Mouse (Mus musculus): ENCODE data around the gene Cdh23. TPM values are rescaled to one million over a fixed set of nuclear protein-coding genes. Genes with fewer than 3 reads are reported as not detected.
A peak's percentile ranks its signal among the peaks of the same experiment; 100 is the strongest.

The Cdh23 gene
- polyA plus RNA-seq, 1 experiment = 2.1 TPM

DNA sequence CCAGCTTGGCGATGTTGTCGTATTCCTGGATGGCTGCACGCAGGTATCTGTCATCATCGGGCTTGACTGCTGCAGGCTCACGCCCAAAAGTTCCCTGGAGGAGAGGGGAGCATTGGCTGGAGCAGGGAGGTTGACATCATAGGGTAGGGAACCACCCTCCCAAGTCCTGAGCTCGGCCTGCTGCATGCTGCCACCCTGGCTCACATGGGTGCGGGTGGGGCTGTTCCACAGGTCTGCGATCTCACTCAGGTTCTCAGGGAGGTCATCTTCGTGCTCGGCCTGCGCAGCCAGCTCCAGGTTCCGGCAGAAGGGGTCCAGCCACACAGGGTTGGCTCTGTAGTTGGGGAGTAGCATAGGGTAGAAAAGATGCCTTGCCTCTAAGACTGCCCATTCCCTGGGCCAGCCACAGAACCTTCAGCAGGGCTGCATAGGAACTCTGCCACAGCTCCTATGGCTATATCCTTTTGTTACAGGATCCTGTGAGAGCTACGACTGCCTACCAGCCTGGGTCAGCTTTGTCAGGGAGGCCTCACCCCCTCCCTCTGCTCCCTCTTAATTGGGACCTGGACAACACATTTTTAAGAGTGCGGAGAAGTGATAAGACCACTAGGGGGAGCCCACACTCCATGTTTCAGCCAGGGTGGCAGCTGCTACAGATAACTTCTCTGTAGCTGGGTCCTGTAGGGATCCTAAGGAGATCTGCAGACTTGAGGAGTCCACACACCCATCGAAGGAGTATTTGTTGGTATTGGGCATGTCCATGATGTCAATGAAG, 391.2 kb downstream of the Cdh23 start:
- TF ChIP-seq SRF (IDR thresholded peaks at IDR 0.05; ENCODE audit: control insufficient read depth, insufficient read length, low read depth) = no peak
- peak; percentile 60 for TF ChIP-seq POLR2AphosphoS2 (IDR thresholded peaks at IDR 0.05; ENCODE audit: insufficient read length, low read depth)
- Histone ChIP-seq H3K36me3 (ENCODE audit: control insufficient read depth, insufficient read depth) (peaks cover 16% of the 10 kb centered on the region), H3K4me2 (ENCODE audit: low read depth) (no peak overlapping the region), H3K4me3 (no peak overlapping the region), H3K79me2 (ENCODE audit: control insufficient read depth, insufficient read depth) (no peaks in the 10 kb centered on the region), H3ac (ENCODE audit: control insufficient read depth, insufficient read length) (no peak overlapping the region), H3K27me3 (ENCODE audit: control insufficient read depth, insufficient read depth, insufficient read length) (no peaks in the 10 kb centered on the region)

- Histone ChIP-seq H3K27me3 (ENCODE audit: control insufficient read depth, insufficient read depth, insufficient read length) (no peaks in the 10 kb centered on the region), H3ac (ENCODE audit: control insufficient read depth, insufficient read length) (no peak overlapping the region), H3K36me3 (ENCODE audit: control insufficient read depth, insufficient read depth) (peaks cover 25% of the 10 kb centered on the region), H3K79me2 (ENCODE audit: control insufficient read depth, insufficient read depth) (no peaks in the 10 kb centered on the region), H3K4me2 (ENCODE audit: low read depth) (no peak overlapping the region), H3K4me3 (no peak overlapping the region)
- TF ChIP-seq CEBPB (IDR thresholded peaks at IDR 0.05; ENCODE audit: insufficient read depth, poor library complexity, severe bottlenecking) (no peak), USF1 (IDR thresholded peaks at IDR 0.05; ENCODE audit: low read depth) (no peak), POLR2AphosphoS2 (IDR thresholded peaks at IDR 0.05; ENCODE audit: insufficient read length, low read depth) (peak; percentile 76), TCF3 (IDR thresholded peaks at IDR 0.05; ENCODE audit: insufficient read length, low read depth) (no peak), E2F4 (IDR thresholded peaks at IDR 0.05; ENCODE audit: insufficient read depth) (no peak)
These were observed 392.9 kb downstream of the Cdh23 start for GRCm38 (mm10) chr10:60303419-60303818.

GRCm38 (mm10) chr10:60299636-60300035, 396.7 kb downstream of the Cdh23 start:
- Histone ChIP-seq H3K27me3 (ENCODE audit: control insufficient read depth, insufficient read depth, insufficient read length) (no peaks in the 10 kb centered on the region), H3K79me2 (ENCODE audit: control insufficient read depth, insufficient read depth) (no peaks in the 10 kb centered on the region), H3ac (ENCODE audit: control insufficient read depth, insufficient read length) (no peak overlapping the region), H3K36me3 (ENCODE audit: control insufficient read depth, insufficient read depth) (peaks cover 31% of the 10 kb centered on the region), H3K4me3 (no peak overlapping the region), H3K4me2 (ENCODE audit: low read depth) (no peak overlapping the region)
- TF ChIP-seq TCF3 (IDR thresholded peaks at IDR 0.05; ENCODE audit: insufficient read length, low read depth) (no peak), CEBPB (IDR thresholded peaks at IDR 0.05; ENCODE audit: insufficient read depth, poor library complexity, severe bottlenecking) (no peak), SRF (IDR thresholded peaks at IDR 0.05; ENCODE audit: control insufficient read depth, insufficient read length, low read depth) (no peak), POLR2A (IDR thresholded peaks at IDR 0.05; ENCODE audit: insufficient read length, low read depth) (no peak), MYOG (IDR thresholded peaks at IDR 0.05; ENCODE audit: control insufficient read depth in 1 of 3, insufficient read depth in 1 of 3, insufficient read length in 2 of 3, low read depth in 2 of 3) (no peak), POLR2AphosphoS2 (IDR thresholded peaks at IDR 0.05; ENCODE audit: insufficient read length, low read depth) (no peak), MYOD1 (IDR thresholded peaks at IDR 0.05; ENCODE audit: control insufficient read depth in 1 of 3, insufficient read length in 2 of 3, low read depth in 2 of 3) (no peak), E2F4 (IDR thresholded peaks at IDR 0.05; ENCODE audit: insufficient read depth) (no peak), USF1 (IDR thresholded peaks at IDR 0.05; ENCODE audit: low read depth) (no peak), MAX (IDR thresholded peaks at IDR 0.05; ENCODE audit: low read depth) (no peak), TCF12 (IDR thresholded peaks at IDR 0.05; ENCODE audit: insufficient read depth, poor library complexity, severe bottlenecking) (no peak), REST (IDR thresholded peaks at IDR 0.05; ENCODE audit: insufficient read depth, insufficient read length) (no peak)

GRCm38 (mm10) chr10:60296027-60296426, 400.3 kb downstream of the Cdh23 start:
- TF ChIP-seq MAX (IDR thresholded peaks at IDR 0.05; ENCODE audit: low read depth) (no peak), USF1 (IDR thresholded peaks at IDR 0.05; ENCODE audit: low read depth) (no peak), SRF (IDR thresholded peaks at IDR 0.05; ENCODE audit: control insufficient read depth, insufficient read length, low read depth) (no peak), E2F4 (IDR thresholded peaks at IDR 0.05; ENCODE audit: insufficient read depth) (no peak), POLR2A (IDR thresholded peaks at IDR 0.05; ENCODE audit: insufficient read length, low read depth) (no peak), POLR2AphosphoS2 (IDR thresholded peaks at IDR 0.05; ENCODE audit: insufficient read length, low read depth) (no peak), TCF12 (IDR thresholded peaks at IDR 0.05; ENCODE audit: insufficient read depth, poor library complexity, severe bottlenecking) (no peak), MYOG (IDR thresholded peaks at IDR 0.05; ENCODE audit: control insufficient read depth in 1 of 3, insufficient read depth in 1 of 3, insufficient read length in 2 of 3, low read depth in 2 of 3) (no peak), MYOD1 (IDR thresholded peaks at IDR 0.05; ENCODE audit: control insufficient read depth in 1 of 3, insufficient read length in 2 of 3, low read depth in 2 of 3) (no peak)
- H3K36me3 ChIP-seq (ENCODE audit: control insufficient read depth, insufficient read depth) = peaks cover 42% of the 10 kb centered on the region
- no peak overlapping the region for H3K4me2 ChIP-seq (ENCODE audit: low read depth)
- H3ac ChIP-seq (ENCODE audit: control insufficient read depth, insufficient read length) = no peak overlapping the region
- peaks cover 6% of the 10 kb centered on the region for H3K79me2 ChIP-seq (ENCODE audit: control insufficient read depth, insufficient read depth)
- no peak overlapping the region for H3K4me3 ChIP-seq
- no peaks in the 10 kb centered on the region for H3K27me3 ChIP-seq (ENCODE audit: control insufficient read depth, insufficient read depth, insufficient read length)

DNA sequence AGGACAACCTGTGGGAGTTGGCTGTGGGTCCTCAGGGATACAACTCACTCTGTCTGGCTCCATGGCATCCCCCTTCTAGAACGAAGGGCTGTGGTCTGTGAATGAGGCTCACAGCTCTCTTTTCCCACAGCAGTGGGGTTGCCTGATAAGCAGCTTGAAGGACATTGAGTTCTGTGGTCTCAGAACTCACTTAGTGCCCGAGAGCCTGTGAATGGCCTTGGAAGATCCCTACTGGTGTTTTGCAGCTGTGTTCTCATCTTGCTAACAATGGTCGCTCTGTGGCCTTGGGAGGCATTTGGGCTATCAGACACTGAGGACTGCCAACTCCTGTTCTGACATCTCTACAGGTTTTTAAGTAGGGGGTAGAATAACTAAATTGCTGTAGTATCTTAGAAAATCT, 400.9 kb downstream of the Cdh23 start:
- no peak overlapping the region for H3K4me3 ChIP-seq
- H3ac ChIP-seq (ENCODE audit: control insufficient read depth, insufficient read length) = no peak overlapping the region
- peaks cover 13% of the 10 kb centered on the region for H3K79me2 ChIP-seq (ENCODE audit: control insufficient read depth, insufficient read depth)
- no peak overlapping the region for H3K4me2 ChIP-seq (ENCODE audit: low read depth)
- H3K27me3 ChIP-seq (ENCODE audit: control insufficient read depth, insufficient read depth, insufficient read length) = no peaks in the 10 kb centered on the region
- H3K36me3 ChIP-seq (ENCODE audit: control insufficient read depth, insufficient read depth) = peaks cover 36% of the 10 kb centered on the region
- no peak for TF ChIP-seq SRF (IDR thresholded peaks at IDR 0.05; ENCODE audit: control insufficient read depth, insufficient read length, low read depth)
- no peak for TF ChIP-seq TCF3 (IDR thresholded peaks at IDR 0.05; ENCODE audit: insufficient read length, low read depth)
- TF ChIP-seq TCF12 (IDR thresholded peaks at IDR 0.05; ENCODE audit: insufficient read depth, poor library complexity, severe bottlenecking) = no peak
- TF ChIP-seq MYOG (IDR thresholded peaks at IDR 0.05; ENCODE audit: control insufficient read depth in 1 of 3, insufficient read depth in 1 of 3, insufficient read length in 2 of 3, low read depth in 2 of 3) = no peak
- TF ChIP-seq CEBPB (IDR thresholded peaks at IDR 0.05; ENCODE audit: insufficient read depth, poor library complexity, severe bottlenecking) = no peak
- no peak for TF ChIP-seq MYOD1 (IDR thresholded peaks at IDR 0.05; ENCODE audit: control insufficient read depth in 1 of 3, insufficient read length in 2 of 3, low read depth in 2 of 3)

Data from myocyte (in vitro differentiated cells).